Mouse (Mus musculus) B cell, adult 2 months (primary cell): ENCODE results near the gene Tmem132b.
A peak's percentile ranks its signal among the peaks of the same experiment; 100 is the strongest.

ENCODE experiments used
- DNase-seq, 2 experiments: peaks; one replicate each; pipeline ENCODE4 v3.0.0; 2022

Gene Tmem132b

DNA sequence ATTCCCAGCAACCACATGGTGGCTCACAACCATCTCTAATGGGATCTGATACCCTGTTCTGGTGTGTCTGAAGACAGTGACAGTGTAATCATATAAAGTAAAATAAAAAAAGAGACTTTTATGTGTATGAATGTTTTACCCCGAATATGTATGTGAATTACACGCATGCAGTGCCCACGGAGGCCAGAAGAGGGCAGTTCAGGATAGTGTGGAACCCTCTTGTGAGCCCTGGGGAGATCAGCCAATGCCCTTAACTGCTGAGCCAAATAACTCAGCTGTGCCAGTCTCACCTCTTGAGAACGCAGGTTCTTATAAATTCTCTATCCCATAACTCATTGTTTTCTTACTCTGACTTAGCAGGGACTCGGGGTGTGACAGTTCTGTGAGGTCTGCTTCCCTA lies 12.9 kb upstream of the Tmem132b start:
- peak; percentile 40 to 41 for DNase-seq

DNA sequence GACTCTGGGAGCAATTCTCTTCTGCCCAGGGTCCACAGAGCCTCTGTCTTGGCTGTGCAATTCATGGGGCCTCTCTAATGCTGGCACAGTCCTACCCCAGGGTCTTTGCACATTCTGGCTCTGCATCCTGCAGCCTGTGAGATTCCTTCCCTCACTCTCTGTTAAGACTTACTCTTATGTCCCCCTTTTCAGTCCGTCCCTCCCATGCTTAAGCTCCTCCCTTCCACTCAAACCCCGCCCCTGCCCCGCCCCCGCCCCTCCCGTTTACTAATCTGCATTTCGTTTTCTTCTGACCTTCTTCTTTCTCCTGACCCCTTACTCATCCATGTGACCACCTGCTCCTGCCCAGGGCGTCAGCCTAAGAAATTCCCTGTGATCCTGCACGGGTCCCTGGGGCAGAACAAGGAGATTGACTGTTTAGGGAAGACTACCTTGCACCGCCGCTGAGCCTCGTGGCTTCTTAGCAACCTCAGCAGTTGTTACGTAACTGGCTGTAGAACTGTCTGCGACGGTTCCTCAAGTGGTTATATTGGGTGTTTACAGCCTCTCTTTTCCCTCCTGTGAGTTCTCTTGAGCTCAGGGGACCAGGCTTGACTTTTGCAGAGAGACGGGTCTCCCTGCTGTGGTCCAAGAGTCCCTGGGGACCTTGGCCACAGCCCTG lies 10.5 kb upstream of the Tmem132b start:
- peak; percentile 54 to 62 for DNase-seq

DNA sequence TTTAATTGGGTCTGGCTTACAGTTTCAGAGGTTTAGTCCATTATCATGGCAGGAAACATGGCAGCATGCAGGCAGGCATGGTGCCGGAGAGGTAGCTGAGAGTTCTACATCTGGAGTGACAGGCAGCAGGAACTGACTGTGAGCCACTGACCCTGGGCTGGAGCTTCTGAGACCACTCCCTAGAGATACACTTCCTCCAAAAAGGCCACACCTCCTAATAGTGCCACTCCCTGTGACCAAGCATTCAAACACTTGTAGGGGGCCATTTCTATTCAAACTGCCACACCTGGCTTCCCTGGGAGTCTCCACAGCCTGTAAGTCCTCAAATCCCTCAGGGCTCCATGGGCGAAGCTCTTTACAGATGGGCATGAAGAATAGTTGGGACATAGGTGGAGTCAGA lies 8.2 kb upstream of the Tmem132b start:
- no peak for DNase-seq

DNA sequence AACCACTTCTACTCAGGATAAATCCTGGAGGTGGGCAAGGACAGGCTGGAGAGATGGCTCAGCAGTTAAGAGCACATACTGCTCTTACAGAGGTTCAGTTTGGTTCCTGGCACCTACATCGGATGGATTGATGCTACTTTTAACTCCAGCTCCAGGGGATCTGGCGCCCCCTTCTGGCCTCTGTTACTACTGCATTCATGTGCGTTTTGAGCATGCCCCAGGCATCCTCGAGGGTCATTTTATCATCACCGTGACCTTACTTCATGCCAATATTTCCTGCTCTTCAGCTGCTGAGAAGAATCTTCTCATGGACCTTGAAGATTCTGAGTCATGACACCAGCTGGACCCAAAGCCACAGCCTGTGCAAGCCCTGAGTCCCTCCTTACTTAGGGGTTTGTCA lies 6.1 kb upstream of the Tmem132b start:
- peak; percentile 36 to 39 for DNase-seq

DNA sequence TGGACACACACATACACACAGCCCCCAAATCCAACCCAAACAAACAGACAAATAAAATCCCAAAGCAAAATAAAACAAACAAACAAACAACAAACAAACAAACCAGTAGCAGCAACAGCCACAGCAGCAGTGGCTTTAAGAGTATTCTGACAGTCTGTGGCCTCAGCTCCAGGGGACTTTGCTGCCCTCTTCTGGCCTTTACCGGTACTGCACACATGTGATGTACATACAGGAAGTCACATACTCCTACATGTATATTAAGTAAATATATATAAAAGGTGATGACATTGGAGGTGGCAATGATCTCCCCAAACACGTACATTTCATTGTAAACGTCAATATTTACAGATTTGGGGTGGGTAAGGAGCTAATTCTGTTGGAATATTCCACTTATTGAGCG lies 5.1 kb upstream of the Tmem132b start:
- DNase-seq: peak; percentile 74

DNA sequence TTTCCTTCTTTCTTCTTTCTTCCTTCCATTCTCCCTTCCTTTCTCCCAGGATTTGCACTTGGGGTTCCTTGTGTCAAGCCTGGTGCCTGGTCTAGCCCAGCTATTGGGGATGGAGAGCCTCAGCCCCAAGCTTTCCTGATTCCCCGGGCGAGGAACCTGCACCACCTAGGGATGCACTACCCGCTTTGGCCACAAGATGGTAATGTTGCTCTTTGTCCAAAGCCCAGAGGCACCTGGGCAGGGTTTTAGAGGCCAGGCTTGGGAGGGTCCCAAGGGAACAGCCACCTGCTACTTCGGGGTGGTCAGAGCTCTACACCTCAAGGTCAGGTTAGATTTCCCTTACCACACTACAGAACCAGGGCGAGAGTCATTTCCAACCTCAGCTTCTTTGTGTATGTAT lies 2.5 kb upstream of the Tmem132b start:
- peak; percentile 72 to 77 for DNase-seq

DNA sequence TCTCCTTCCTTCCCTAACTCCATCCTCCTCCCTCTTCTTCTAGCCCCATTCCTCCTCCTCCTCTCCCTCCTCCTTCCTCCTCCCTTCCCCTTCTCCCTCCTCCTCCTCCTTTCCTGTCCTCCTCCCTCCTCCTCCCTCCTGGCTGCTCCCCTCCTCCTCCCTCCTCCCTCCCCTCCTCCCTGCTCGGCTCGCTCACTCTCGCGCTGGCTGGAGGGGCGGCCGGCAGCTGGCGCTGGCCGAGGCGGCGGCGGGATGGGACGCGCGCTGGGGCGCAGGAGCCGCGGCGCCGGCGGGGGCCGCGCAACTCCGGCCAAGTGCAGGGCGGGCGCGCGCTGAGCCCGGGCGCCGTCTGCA lies 594 bp downstream of the Tmem132b start:
- DNase-seq: no peak

DNA sequence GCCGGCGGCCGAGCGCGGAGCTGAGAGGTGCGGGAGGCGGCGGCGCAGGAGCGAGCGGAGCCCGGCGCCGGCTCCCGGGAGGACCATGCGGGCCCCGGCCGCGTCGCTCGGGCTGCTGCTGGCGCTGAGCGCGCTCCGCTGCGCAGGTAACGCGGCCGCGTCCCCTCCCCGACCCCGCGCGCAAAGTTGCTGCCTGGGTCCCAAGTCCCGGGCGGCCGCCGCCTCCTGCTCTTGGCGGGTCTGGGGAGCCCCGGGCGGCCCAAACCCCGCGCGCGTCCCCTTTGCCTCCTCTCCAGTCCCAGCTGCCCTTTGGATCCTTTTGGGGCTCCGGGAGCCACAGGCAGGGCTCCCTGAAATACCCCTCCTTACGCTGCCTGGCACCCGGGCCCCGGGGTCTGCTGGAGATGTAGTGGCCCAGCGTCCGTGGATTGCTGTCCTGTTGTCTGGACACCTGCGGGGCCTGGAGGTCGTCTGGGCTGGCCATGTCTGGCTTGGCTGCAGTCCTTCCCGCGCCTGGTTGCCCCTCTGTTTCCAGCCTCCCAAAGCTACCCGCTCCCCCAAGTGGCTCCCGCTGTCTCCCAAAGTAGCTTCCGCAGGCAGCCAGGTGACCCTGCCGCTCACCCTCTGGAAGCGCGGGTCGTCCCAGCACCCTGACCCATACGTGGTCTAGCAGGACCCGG lies 1.1 kb downstream of the Tmem132b start:
- no peak for DNase-seq

DNA sequence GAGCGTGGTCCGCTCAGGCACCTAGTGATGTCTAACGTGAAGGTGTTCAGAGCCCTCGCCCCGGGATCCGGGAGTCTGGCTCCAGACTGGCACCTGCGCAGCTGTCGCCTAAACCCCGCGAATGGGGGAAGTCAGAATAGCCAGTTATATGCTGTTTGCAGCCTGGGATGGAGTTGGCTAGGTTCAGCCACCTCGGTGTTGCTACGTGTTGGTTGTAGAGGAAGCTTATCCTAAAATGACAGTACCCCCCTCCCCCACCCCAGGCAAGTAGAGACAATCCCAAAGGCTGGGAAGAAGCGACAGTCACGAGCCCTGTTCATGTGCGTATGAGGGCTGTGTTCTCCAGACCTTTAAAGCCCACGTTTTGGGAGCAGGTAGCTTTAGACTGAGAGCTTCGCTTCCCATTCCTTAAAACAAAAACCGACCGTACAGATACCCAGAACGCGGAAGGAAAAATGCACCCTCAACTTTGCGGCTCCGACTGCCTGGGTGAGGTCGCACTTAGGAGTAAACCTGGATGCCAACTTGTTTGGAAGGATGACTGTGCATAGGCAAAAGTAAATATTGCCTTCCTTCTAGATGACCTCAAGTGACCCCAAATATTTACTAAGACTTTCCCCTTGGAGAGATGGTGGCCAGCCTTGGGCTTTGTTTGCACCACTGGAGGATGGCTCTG lies 1.8 kb downstream of the Tmem132b start:
- DNase-seq: no peak

DNA sequence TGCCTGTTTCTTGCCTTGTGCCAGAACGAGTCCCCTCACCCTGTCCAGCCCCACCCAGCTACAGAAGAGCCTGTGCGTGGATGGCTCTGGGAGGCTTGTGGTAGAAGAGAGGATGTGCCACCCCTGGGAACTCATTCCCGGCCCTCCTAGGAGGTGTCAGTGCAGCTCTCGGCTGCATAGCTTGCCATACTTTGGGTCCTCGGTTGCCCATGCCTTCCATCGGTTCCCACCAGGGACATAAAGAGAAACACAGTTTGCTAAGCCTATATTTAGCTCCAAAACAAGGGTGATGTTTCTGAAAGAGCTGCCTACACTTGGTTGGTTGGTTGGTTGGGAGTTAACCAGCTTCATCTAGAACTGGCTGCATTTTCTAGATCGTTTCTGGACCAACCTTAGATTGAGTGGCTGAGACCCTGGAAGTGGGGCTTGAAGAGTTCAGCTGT lies 2.6 kb downstream of the Tmem132b start:
- DNase-seq: no peak

DNA sequence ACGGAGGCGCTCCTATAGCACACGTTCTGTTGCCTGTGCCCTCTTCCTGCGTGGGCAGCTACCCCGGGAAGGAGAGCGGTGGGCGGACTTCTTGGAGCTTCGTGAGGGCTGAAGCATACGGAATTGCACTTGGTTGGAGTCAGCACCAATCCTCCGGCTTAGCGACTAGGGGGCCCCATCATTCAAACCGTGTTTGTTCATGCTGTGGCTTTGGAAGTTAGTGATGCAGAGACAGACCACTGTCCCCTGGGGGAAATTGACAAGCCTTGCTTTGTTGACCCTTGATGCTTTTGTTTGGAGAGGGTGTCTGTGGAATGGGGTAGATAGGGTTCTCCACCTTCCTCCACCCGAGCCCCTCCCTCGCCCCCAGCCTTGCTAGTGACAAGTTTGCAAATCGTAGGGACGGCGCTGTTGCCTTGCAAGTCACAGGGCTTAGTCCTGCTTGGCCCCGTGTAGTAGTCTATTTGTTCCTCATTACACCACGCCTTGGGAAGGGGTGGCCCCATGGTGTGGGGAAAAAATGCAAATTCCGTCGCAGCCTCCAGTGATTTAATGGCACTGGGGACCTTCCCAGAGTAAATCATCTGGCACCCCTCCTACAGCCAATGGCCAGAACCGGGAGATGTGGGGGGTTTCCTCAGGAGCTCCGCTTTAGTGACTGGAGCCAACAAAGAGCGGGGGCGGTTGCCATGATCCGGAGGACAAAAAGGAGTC lies 3.2 kb downstream of the Tmem132b start:
- DNase-seq: no peak

DNA sequence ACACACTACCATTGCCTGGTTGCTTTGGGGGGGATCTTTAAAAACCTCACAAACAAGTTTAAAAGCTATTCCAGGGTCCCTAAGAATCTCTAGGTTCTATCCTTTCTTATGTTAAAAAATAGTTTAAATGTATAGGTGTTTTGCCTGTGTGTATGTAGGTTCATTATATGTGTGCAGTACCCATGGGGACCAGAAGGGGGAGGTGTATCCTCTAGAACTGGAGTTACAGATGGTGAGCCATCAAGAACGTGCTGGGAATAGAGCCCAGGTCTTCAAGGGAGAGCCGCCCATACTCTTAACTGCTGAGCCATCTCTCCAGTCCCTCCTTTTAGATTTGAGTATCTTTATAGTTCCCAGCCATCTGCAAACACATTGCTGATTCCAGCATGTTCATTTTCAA lies 13.5 kb downstream of the Tmem132b start:
- no peak for DNase-seq

DNA sequence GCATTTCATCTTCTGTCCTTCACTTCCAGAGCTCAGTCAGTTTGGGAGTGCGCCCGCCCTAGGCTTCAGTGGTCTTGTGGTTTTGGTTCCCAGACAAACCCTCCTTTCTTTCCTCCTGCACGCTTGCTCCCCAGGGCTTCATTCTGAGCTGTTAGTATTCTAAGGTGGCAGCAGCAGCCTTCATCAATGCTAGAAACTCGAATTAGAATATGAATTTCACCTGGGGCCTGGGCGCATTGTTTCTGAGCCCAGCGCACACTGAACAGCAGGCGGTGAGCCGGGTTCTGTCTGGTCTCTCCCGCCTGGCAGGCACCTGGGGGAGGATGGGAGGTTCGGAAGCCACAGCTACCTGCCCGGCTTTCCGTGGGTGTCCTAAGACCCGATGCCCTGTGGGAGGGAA lies 14.7 kb downstream of the Tmem132b start:
- DNase-seq: no peak

DNA sequence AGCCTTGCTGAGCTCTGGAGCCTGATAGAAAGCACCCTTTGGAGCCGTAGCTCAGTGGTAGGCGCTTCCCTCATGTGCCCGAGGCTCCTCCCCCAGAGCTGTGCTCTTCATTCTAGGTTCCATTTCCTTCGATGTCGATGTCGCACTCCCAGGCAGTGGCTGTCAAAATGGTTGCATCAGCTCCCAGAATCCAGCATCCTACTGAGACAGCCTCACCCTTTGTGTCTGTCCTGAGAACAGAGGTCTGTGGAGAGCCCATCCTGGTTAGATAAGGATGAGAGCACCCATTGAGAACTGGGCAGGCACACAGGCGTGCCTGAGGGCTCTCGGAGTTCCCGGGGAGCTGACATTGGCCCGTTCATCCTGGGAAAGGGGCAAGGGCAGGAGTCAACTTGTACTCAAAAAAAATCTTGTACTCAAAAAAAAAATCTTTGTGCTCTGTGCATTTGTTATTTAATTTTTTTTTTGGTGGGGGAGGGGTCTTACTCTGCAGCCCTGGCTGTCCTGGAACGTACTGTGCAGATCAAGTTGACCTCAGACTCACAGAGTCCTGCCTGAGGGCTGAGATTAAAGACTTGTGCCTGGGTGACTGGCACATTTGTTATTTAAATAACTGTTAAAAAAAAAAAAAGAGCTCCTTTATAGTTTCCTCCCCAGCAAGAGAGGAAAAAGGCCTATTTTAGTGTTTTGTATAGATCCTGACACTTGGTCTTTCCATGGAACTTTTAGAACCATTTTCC lies 18.3 kb downstream of the Tmem132b start:
- no peak for DNase-seq

DNA sequence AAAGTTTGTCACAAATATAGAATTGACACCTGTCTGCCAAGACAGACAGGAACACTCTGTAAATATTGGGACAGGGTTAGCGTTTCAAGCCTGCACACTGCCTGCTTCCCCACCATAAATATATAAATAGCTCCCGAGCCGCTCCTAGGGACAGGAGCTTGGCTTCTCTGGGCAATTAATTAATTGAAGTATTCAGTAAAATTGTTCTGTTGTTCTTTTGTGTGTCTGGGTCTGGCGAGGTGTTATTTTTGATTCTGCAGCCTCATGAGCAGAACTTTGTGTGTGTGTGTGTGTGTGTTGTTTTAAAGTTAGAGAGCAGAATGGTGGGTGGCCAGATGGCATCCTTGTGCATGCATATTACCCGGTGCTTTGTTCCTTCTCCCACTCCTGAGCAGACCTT lies 24.2 kb downstream of the Tmem132b start:
- DNase-seq: no peak

DNA sequence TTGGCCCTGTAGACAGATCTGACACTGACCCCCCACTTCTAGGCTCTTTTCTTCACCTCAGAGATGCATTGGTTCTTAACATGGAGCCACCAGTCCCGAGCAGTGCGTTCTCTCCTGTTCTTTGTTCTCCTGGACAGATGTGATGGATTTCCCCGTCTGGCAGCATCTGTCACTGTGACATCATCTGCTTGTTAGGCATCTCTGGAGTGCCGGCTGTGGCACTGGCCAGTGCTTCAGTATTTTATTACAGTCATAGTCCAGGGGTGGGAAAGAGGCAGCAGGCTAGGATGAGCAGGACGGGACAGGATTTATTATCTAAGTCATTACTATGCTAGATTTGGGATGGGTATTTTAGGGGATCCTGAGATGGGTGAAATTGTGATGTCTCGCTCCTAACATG lies 31.9 kb downstream of the Tmem132b start:
- no peak for DNase-seq

DNA sequence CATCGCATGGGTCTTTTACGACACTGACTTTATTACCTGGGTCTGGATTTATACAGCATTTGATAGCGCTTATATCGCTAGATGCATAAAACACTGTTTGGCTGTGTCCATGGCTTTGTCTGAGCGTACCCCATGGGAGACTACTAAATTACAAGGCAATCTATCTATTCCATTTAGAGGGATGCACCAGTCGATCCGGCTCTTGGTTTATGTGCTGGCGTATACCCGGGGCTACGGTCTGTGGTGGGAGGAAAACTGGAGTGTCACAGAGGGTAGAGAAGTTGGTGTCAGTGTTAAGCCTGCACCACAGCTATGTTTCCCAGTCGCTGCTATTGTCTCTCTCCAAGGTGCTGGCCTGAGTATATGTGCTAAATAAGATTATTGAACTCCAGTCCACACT lies 34.2 kb downstream of the Tmem132b start:
- DNase-seq: no peak

DNA sequence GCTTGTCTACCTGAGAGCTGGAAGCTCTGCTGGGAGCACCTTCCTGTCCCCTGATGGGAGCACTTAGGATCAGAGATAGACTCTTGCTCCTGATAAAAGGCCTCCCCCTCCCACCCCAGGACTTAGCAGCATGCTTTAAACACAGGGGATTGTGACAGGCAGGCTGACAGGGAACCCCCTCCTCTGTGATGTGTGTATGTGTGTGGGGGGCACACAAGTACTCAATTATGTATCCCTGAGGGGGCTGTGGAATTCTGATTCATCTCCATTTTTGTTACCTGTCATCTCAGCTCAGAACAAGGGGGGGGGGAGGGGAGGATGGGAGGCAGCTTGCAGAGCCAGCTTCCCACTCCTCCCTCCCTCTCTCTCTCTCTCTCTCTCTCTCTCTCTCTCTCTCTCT lies 36.9 kb downstream of the Tmem132b start:
- no peak for DNase-seq

DNA sequence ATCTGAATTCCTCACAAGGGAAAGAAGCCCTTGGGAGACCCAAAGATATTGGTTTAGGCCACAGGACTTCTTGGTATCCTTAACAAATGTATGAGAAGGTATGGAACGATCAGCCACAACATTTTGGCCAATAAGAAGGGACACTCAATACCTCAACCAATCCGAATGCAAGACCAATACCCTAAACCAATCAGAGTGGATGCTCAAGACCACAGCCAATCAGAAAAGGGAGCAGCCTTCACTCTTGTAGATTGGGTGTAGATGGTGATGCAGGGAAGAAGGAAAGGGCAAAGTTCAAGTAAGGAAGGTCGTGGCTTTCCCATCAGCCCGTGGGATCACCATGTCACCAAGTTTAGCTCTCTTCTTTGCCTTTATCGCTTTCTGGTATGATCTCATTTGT lies 40.4 kb downstream of the Tmem132b start:
- no peak for DNase-seq

DNA sequence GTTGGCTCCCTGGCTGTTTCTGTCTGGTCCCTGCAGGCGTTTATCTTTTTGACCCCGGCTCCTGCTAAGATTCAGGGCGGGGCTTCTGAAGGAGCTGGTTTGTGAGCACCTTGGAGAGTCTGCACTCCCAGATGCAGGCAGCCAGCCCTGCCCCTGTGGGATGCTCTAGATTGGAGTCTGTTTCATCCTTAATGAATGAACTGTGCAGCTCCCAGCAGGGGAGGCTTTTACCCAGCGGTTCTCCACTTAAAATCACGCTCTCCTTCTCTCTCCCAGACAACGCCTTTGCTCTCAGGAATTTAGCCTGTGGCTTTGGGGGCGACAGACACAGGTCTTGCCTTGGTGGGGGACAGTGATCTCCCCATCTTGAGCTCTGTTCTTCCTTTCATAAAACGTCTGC lies 43.3 kb downstream of the Tmem132b start:
- no peak for DNase-seq

DNA sequence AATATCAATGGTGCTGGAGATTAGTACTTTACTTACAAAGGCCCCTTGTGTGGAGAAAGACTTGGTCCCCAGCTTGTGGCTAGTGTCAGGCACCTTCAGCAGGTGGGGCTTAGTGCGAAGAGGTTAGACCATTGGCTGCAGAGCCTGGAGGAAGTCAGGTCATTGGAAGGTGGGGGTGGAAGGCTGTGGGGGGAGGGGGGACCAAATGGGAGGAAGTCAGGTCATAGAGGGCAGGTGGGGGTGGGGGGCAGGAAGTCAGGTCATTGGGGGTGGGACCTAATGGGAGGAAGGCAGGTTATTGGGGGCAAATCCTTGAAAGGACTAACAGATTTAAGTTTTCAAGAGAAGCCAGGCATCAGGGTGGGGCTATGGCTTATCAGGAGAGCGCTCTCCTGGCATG lies 44.3 kb downstream of the Tmem132b start:
- DNase-seq: no peak

DNA sequence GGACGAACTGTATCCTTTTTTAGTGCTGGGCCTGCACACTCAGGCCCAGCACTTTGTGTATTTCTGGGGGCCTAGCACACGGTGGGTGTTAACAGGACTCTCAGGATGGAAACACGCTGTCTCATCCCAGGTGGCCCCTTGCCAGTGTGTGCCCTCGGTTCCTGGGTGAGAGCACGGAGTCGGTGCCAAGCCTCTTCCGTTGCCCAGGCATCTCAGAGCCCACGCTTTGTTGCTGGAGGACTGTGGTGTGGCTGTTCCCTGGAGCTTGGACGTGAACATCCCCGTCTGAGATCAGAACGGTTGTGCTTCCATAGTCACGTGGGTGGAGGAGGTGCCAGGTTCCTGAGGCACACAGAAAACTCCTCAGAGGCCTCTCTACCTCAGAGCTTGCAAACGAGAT lies 47.1 kb downstream of the Tmem132b start:
- no peak for DNase-seq

DNA sequence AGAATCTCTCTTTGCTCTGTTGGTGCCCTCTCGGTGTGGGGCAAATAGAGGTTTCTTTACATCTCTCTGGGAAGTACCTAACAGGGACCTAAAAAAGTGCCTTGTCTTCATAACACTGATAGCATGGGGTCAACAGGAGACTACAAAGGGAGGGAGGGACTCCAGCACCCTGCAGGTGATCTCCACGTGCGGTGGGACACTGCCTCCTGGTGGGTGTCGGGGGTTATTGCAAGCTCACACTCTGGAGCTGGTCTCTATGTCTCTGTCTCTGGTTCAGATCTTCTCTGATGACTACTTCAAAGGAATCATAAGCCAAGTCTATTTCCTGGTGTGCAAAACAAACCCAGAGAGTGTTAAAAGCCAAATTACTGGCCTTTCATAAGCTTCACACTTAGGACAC lies 47.6 kb downstream of the Tmem132b start:
- peak in 1 of 2 experiments; percentile 2 for DNase-seq
